Mouse (Mus musculus) intestine, postnatal 0 days (tissue): ENCODE data around the gene Kif7. TPM values are rescaled to one million over a fixed set of nuclear protein-coding genes. Genes with fewer than 3 reads are reported as not detected.

Experiments
- ATAC-seq: fragments of 200-750 bp; cut with Nextera tagmentation; 2 replicates; pipeline ENCODE4 v1.8.0; 2017; ENCODE audit warnings: mild to moderate bottlenecking, moderate TSS enrichment, moderate library complexity
- H3K27ac ChIP-seq: fragments of 300-500 bp; sonication (generic); 2 replicates; pipeline ENCODE4 v1.5.1; 2014; ENCODE audit warnings: mild to moderate bottlenecking, low read depth, low read length, moderate library complexity
- H3K27me3 ChIP-seq: fragments of 300-500 bp; sonication (generic); replicated peaks from 2 replicates; pipeline ENCODE4 v1.6.1; 2014; ENCODE audit warnings: low read length, mixed read lengths; ENCODE audit not compliant: control insufficient read depth, insufficient read depth
- H3K36me3 ChIP-seq: fragments of 300-500 bp; sonication (generic); 2 replicates; pipeline ENCODE4 v1.6.1; 2014; ENCODE audit warnings: mild to moderate bottlenecking, moderate library complexity; ENCODE audit not compliant: control insufficient read depth, insufficient read depth
- H3K4me1 ChIP-seq: fragments of 300-500 bp; sonication (generic); replicated peaks from 2 replicates; pipeline ENCODE4 v1.6.1; 2014; ENCODE audit warnings: antibody characterized with exemption, low read length, mixed read lengths; ENCODE audit not compliant: control insufficient read depth, insufficient read depth
- H3K4me2 ChIP-seq: fragments of 300-500 bp; sonication (generic); replicated peaks from 2 replicates; pipeline ENCODE4 v1.6.1; 2014; ENCODE audit warnings: low read depth, mild to moderate bottlenecking, moderate library complexity
- H3K4me3 ChIP-seq: fragments of 300-500 bp; sonication (generic); 2 replicates; pipeline ENCODE4 v1.5.1; 2014; ENCODE audit warnings: low read depth, low read length
- H3K9ac ChIP-seq: fragments of 300-500 bp; sonication (generic); 2 replicates; pipeline ENCODE4 v1.6.1; 2014; ENCODE audit warnings: mild to moderate bottlenecking, low read depth, low read length
- H3K9me3 ChIP-seq: fragments of 300-500 bp; sonication (generic); 2 replicates; pipeline ENCODE4 v1.6.1; 2016; ENCODE audit warnings: mixed run types; ENCODE audit not compliant: control insufficient read depth
- CTCF ChIP-seq: sonication (generic); IDR thresholded peaks from 2 replicates; pipeline ENCODE4 v1.5.1; 2016; ENCODE audit warnings: low read depth, mild to moderate bottlenecking, control low read depth, antibody characterized with exemption, moderate library complexity
- WGBS: fragments of 180-500 bp; shearing (Covaris S2); extraction: QIAGEN DNeasy Blood & Tissue Kit; methylation state at CpG from one replicate; pipeline ENCODE4 v1.1.7; 2014; 5-methylcytosine and 5-hydroxymethylcytosine counted together
- polyA plus RNA-seq: library from polyadenylated mRNA; unstranded; fragments of >200 nt; fragmentation: Nextera tagmentation; extraction: Ambion mirVana; gene quantifications from 2 replicates; pipeline ENCODE4 v1.2.1, GENCODE M21; 2015

Kif7 gene
- 0.69 and 0.82 TPM in 2 replicates for polyA plus RNA-seq

DNA sequence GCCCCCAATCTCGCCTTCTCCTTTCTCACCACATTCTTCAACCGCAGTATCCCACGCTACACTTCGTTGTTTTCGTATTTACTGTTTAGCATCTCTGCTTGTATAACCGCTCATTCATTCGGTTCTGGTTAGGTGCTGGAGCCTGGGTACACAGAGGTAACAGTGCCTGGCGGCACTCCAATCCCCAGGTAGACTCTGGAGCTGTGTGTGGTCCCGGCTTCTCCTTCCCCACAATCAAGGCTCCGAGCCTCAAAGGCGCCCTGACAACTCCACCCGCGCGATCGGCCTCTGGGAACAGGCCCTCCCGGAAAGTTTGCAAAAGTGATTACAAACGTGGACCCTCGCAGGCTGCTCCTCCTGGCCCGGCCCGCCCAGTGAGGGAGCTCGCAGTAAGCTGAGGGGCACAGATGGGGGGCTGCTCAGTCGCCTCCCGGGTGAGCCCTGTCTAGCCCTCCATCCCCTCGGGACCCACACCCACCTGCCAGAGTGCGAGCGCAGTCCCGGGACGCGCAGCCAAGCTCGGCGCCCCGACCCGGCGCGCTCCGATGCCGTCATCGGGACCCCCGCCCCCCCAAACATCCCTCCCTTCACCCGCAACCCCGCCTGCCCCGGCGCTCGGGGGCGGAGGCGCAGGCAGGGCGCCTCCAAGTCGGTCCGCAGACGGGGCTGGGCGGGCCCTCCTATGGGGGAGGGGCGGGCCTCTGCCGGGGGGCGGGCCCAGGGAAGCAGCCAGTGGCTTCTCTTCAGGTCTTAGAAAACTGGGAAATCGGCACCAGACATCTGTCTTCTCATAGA lies at the start of gene Kif7:
Gene Kif7 (minus strand): TSS at position 534 of the 795 bp plus-strand sequence.
- Histone ChIP-seq H3K9ac (peak within 1 kb of the TSS; percentile 47; the same call in 1 of the 2 replicates), H3K27ac (no peak within 1 kb of the TSS), H3K4me3 (peak within 1 kb of the TSS; percentile 66), H3K4me1 (no peaks in the 10 kb centered on the region), H3K36me3 (no peaks in the 10 kb centered on the region), H3K27me3 (peaks cover 7% of the 10 kb centered on the region), H3K4me2 (peak within 1 kb of the TSS; percentile 95), H3K9me3 (no peaks in the 10 kb centered on the region)
- 2% methylated on average over 53 of the region's 55 CpGs for WGBS
- no peak for TF ChIP-seq CTCF
- ATAC-seq = peak; percentile 80

- H3K9me3 ChIP-seq = no peaks in the 10 kb centered on the region
- ATAC-seq = no peak
- no peak overlapping the region for H3K27ac ChIP-seq
- H3K9ac ChIP-seq = no peak overlapping the region
- H3K36me3 ChIP-seq = no peaks in the 10 kb centered on the region
- no peaks in the 10 kb centered on the region for H3K4me1 ChIP-seq
- H3K27me3 ChIP-seq = no peaks in the 10 kb centered on the region
- TF ChIP-seq CTCF = no peak
- H3K4me2 ChIP-seq = no peak overlapping the region
- 60% methylated on average over 8 of the region's 8 CpGs for WGBS
- H3K4me3 ChIP-seq = no peak overlapping the region
Measured at GRCm38 (mm10) chr7:79762106-79762505, 46.6 kb upstream of the Kif7 start.

DNA sequence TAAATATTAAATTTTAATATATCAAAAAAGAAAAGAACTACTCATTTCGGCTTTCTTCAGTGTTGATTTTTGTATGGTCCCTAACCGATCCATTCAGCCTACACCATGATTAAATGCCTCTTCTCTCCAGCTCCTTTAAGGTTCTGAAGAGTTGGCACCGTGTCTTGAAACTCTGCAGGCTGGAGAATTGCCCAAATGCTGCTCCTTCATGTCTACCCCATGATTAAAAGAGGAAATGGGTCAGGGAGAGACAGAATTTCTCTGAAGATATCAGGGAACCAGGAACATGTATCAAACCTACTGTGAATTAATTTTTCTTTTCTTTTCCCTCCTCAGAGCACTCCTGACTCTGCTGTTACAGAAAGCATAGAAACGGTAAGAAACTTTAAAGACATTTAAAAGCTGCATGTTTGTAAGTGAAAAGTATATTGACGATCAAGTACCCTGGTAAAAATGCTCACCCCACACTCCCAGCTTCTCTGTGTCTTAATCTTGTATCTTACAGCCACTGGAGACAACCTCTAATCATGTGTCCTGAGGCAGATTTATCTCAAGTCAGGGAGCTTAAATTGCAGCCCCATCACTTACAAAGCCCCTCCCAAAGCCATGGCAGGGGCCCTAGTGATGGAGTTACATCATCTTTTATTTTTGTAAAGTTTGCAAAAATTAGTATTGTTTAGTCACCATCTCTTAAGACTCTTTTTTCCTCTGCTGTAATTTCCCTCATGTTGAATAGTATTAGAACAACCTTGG lies 45.8 kb upstream of the Kif7 start:
- 73% methylated on average over 5 of the region's 5 CpGs for WGBS
- no peak overlapping the region for H3K4me3 ChIP-seq
- no peak overlapping the region for H3K27ac ChIP-seq

DNA sequence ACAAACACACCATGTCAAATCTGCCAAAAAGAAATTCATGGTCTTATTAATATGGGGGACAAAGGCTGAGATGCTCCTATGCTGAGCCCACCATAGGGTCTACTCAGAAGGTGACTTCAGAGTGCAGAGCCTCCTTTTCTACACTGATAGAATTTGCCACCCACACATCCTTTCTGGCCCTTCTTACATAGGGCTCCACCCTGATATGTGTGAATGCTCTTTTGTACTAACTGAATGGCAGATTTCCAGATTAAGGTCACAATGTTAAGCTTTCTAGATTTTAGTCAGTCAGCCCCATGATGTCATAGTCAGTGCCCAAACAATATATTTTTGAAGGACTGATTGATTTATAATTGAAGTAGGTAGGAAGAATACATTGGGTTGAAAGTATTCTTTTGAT lies 44.2 kb upstream of the Kif7 start:
- TF ChIP-seq CTCF = no peak
- no peak overlapping the region for H3K4me2 ChIP-seq
- H3K27ac ChIP-seq = no peak overlapping the region
- H3K36me3 ChIP-seq = no peaks in the 10 kb centered on the region
- no peaks in the 10 kb centered on the region for H3K9me3 ChIP-seq
- no peak for ATAC-seq
- no peak overlapping the region for H3K4me3 ChIP-seq
- H3K9ac ChIP-seq = no peak overlapping the region
- H3K4me1 ChIP-seq = no peaks in the 10 kb centered on the region
- no peaks in the 10 kb centered on the region for H3K27me3 ChIP-seq

More for the DNA sequence above, 45.8 kb upstream of the Kif7 start:
- no peak for ATAC-seq
- Histone ChIP-seq H3K27me3 (no peaks in the 10 kb centered on the region), H3K4me2 (no peak overlapping the region), H3K9ac (no peak overlapping the region), H3K36me3 (no peaks in the 10 kb centered on the region), H3K4me1 (no peaks in the 10 kb centered on the region), H3K9me3 (no peaks in the 10 kb centered on the region)
- TF ChIP-seq CTCF = no peak

DNA sequence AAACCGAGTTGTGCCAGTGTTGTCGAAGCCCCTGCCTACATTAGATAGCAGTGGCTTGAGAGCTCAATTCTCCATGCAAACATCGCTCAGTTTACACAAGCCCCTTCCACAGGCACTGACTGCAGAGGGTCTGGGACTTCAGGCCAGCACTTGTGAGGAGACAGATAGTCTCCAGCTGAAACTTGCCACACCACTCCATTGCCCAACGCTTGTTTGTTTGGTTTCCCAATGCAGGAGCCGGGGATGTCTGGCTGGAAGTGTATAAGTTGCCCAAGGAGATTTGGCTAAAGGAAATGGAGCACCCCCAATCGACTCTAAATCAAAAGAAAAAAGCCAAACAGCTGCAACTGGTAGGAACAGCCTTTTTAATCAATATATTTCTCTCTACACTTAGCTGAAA lies 42.7 kb upstream of the Kif7 start:
- no peaks in the 10 kb centered on the region for H3K27me3 ChIP-seq
- H3K9me3 ChIP-seq = no peaks in the 10 kb centered on the region
- no peaks in the 10 kb centered on the region for H3K36me3 ChIP-seq
- H3K4me2 ChIP-seq = no peak overlapping the region
- H3K4me1 ChIP-seq = no peaks in the 10 kb centered on the region
- no peak overlapping the region for H3K9ac ChIP-seq
- no peak for ATAC-seq
- H3K27ac ChIP-seq = no peak overlapping the region
- no peak for TF ChIP-seq CTCF
- WGBS = 33% methylated on average over 6 of the region's 6 CpGs
- no peak overlapping the region for H3K4me3 ChIP-seq

- no peak overlapping the region for H3K4me3 ChIP-seq
- WGBS = 46% methylated on average over 2 of the region's 2 CpGs
- no peak overlapping the region for H3K9ac ChIP-seq
- ATAC-seq = no peak
- TF ChIP-seq CTCF = peak; percentile 38
- no peaks in the 10 kb centered on the region for H3K36me3 ChIP-seq
- H3K4me1 ChIP-seq = no peaks in the 10 kb centered on the region
- no peaks in the 10 kb centered on the region for H3K27me3 ChIP-seq
- H3K9me3 ChIP-seq = no peaks in the 10 kb centered on the region
- no peak overlapping the region for H3K4me2 ChIP-seq
- no peak overlapping the region for H3K27ac ChIP-seq
Measured at GRCm38 (mm10) chr7:79756334-79756733, 40.8 kb upstream of the Kif7 start.
